Mouse (Mus musculus): ENCODE measurements around the gene Fkbp11. TPM values are rescaled to one million over a fixed set of nuclear protein-coding genes. Genes with fewer than 3 reads are reported as not detected.
A peak's percentile ranks its signal among the peaks of the same experiment; 100 is the strongest.

Gene Fkbp11
- polyA plus RNA-seq, 1 experiment from 2014 or later, result 0.41 TPM

- DNase-seq (ENCODE audit: low read depth, low spot score), result no peak
- ChIA-PET POLR2A (interaction anchor here (0.5 to 0.7 kb wide), 2 partner anchors 8 to 756 kb away, joined by 3 to 4 read pairs; no protein-coding TSS in a partner anchor), CTCF (interaction anchor here (1.2 to 1.3 kb wide), 2 partner anchors 14 kb away, joined by 3 to 5 read pairs; no protein-coding TSS in a partner anchor)
Measured at GRCm38 (mm10) chr15:98729791-98730545, 2.0 kb upstream of the Fkbp11 start.

DNA sequence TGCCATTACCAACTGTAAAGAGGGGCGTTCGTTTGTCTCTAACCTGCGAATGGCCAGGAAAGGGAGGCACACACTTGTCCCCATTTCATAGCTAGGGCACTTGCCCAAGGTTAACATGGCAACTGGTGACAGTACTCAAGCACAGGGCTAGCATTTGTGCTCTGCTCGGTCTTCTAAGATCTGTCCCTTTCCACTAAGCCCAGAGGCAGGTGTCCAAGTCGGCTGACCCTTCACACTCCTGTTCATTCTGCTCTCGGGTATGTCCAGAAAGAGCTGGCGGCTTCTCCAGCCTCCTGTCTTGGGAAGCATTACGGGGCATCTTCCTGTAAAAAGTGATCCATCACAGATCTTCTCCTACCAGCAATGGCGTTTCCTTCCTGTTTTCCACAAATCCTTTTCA is 368 bp upstream of the Fkbp11 start:
- no peak for DNase-seq (ENCODE audit: low read depth, low spot score)
- no peak for TF ChIP-seq CTCF (IDR thresholded peaks at IDR 0.05)
- in situ Hi-C loops (cut with MboI; ENCODE audit: low pct_unique_long_range_greater_than_20kb), result no loop called here
- no peak for ATAC-seq
- CTCF ChIA-PET, result no interaction called here
- no peaks in the 10 kb centered on the region for H3K27me3 ChIP-seq
- POLR2A ChIA-PET, result no interaction called here

More at GRCm38 (mm10) chr15:98729791-98730545, 2.0 kb upstream of the Fkbp11 start:
- no peak for ATAC-seq
- no peaks in the 10 kb centered on the region for H3K27me3 ChIP-seq
- in situ Hi-C loops (cut with MboI; ENCODE audit: low pct_unique_long_range_greater_than_20kb), result no loop called here
- TF ChIP-seq CTCF (IDR thresholded peaks at IDR 0.05), result no peak

GRCm38 (mm10) chr15:98726746-98727145 is 1.3 kb downstream of the Fkbp11 start:
- no peak for TF ChIP-seq CTCF (IDR thresholded peaks at IDR 0.05)
- DNase-seq (ENCODE audit: low read depth, low spot score) (no peak), ATAC-seq (no peak)
- ChIA-PET CTCF (interaction anchor here (1.4 kb wide), 1 partner anchor 12 kb away, joined by 4 read pairs; no protein-coding TSS in a partner anchor), POLR2A (no interaction called here)
- H3K27me3 ChIP-seq, result no peaks in the 10 kb centered on the region
- in situ Hi-C loops (cut with MboI; ENCODE audit: low pct_unique_long_range_greater_than_20kb), result no loop called here

DNA sequence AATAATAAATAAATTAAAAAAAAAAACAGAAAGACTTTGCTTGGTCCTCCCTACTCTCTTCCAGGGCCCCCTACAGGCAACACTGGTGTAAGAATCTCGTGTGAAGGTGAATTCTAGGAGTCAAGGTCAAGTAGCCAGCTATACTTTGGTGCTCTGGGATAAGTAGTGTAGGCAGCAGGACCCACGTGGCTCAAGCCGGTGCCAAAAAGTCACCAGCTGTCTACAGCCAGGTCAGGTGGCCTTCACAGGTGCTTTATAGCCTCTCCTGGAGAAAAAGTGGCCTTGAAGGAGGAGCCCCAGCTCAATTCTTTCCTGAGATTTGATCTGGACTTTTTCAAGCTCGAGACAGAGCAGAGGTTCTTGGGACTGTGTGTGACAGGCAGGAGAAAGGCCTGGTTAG is 1.9 kb downstream of the Fkbp11 start:
- no peaks in the 10 kb centered on the region for H3K27me3 ChIP-seq
- no peak for TF ChIP-seq CTCF (IDR thresholded peaks at IDR 0.05)
- no peak for DNase-seq (ENCODE audit: low read depth, low spot score)
- in situ Hi-C loops (cut with MboI; ENCODE audit: low pct_unique_long_range_greater_than_20kb), result no loop called here
- ChIA-PET POLR2A (no interaction called here), CTCF (no interaction called here)
- ATAC-seq, result no peak

GRCm38 (mm10) chr15:98724441-98724840 is 3.6 kb downstream of the Fkbp11 start:
- TF ChIP-seq CTCF (IDR thresholded peaks at IDR 0.05), result no peak
- in situ Hi-C loops (cut with MboI; ENCODE audit: low pct_unique_long_range_greater_than_20kb), result no loop called here
- no peaks in the 10 kb centered on the region for H3K27me3 ChIP-seq
- no peak for ATAC-seq
- ChIA-PET CTCF (interaction anchor here (1.0 to 1.6 kb wide), 2 partner anchors 9 to 11 kb away, joined by 3 to 4 read pairs; no protein-coding TSS in a partner anchor), POLR2A (interaction anchor here (1.2 kb wide), 1 partner anchor 9 kb away, joined by 4 read pairs; no protein-coding TSS in a partner anchor)
- no peak for DNase-seq (ENCODE audit: low read depth, low spot score)

GRCm38 (mm10) chr15:98722854-98723253 is 5.1 kb downstream of the Fkbp11 start:
- POLR2A ChIA-PET, result interaction anchor here (0.6 kb wide), 2 partner anchors 8 to 41 kb away, joined by 3 read pairs; no protein-coding TSS in a partner anchor
- no peak for TF ChIP-seq CTCF (IDR thresholded peaks at IDR 0.05)
- DNase-seq (ENCODE audit: low read depth, low spot score) (no peak), ATAC-seq (no peak)
- CTCF ChIA-PET, result interaction anchor here (1.7 kb wide), 1 partner anchor 11 kb away, joined by 6 read pairs; no protein-coding TSS in a partner anchor
- H3K27me3 ChIP-seq, result no peaks in the 10 kb centered on the region
- in situ Hi-C loops (cut with MboI; ENCODE audit: low pct_unique_long_range_greater_than_20kb), result no loop called here

DNA sequence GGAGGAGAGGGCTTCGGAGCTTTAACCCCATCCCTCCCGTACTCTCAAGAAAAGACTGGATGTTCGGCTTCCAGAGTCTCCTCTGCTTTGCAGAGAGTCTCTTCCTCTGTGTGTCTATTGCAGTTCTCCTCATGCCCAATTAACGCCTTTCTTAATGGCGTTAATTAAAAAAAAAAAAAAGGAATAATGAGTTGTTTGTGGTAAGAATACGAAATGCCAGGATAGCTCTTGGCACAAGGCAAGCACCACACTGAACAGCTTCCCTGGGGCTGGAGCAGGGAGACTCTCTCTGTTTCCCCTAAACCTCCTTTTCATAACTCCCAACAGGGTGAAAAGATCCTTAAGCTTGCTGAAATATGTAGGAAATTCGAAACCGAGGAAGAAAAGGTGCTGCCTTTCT is 5.8 kb downstream of the Fkbp11 start:
- no peak for ATAC-seq
- CTCF ChIA-PET, result interaction anchor here (1.7 kb wide), 1 partner anchor 11 kb away, joined by 6 read pairs; no protein-coding TSS in a partner anchor
- no peak for TF ChIP-seq CTCF (IDR thresholded peaks at IDR 0.05)

GRCm38 (mm10) chr15:98717301-98717700 is 10.7 kb downstream of the Fkbp11 start:
- H3K27me3 ChIP-seq, result no peaks in the 10 kb centered on the region
- no peak for TF ChIP-seq CTCF (IDR thresholded peaks at IDR 0.05)
- ATAC-seq, result no peak
- no peak for DNase-seq (ENCODE audit: low read depth, low spot score)
- POLR2A ChIA-PET, result no interaction called here
- CTCF ChIA-PET, result no interaction called here
- in situ Hi-C loops (cut with MboI; ENCODE audit: low pct_unique_long_range_greater_than_20kb), result no loop called here

More for the DNA sequence above, 5.8 kb downstream of the Fkbp11 start:
- no peaks in the 10 kb centered on the region for H3K27me3 ChIP-seq
- POLR2A ChIA-PET, result interaction anchor here (0.6 to 1.0 kb wide), 3 partner anchors 8 to 42 kb away, joined by 3 read pairs; no protein-coding TSS in a partner anchor
- no peak for DNase-seq (ENCODE audit: low read depth, low spot score)
- in situ Hi-C loops (cut with MboI; ENCODE audit: low pct_unique_long_range_greater_than_20kb), result no loop called here

DNA sequence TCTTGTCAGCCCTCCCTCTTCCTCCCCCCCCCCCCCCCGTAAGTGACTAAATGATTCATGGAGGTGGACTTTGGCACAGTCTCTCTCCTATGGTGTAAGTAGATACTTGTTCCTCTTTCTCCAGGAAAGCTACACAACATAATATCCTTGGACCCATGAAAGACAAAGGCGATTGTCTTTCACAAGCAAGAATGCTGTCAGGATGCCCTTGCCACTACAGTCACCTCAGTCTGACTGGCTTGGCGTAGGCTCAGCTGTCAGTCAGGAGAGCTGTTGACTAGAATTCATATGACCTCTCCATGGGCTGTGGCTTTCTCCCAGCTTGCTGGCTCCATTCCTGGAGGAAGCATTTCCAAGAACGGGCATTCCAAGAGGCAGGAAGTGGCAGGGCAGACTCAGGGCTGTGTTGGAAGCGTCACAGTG is 13.8 kb downstream of the Fkbp11 start:
- ATAC-seq (no peak), DNase-seq (ENCODE audit: low read depth, low spot score) (no peak)
- CTCF ChIA-PET, result interaction anchor here (0.9 to 2.0 kb wide), 5 partner anchors 10 to 85 kb away, joined by 3 to 5 read pairs (median 3); partner anchors contain the start of gene Wnt1

DNA sequence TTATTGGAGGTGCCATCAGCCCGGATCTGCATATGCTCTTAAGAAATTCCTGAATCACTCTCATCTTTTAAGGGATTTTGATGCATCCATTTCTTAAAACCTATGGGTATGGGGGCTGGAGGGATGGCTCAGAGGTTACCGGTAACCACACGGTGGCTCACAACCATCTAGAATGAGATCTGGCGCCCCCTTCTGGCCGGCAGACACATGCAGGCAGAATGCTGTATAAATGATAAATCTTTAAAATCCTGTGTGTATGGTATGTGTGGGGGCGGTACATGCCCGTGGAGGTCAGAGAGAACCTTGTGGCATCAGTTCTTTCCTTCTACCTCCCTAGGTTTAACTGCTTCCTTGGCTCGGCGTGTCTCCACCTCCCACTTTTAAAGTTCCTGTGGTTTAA is 17.6 kb downstream of the Fkbp11 start:
- in situ Hi-C loops (cut with MboI; ENCODE audit: low pct_unique_long_range_greater_than_20kb), result no loop called here
- TF ChIP-seq CTCF (IDR thresholded peaks at IDR 0.05), result peak; percentile 93
- ATAC-seq (peak; percentile 44), DNase-seq (ENCODE audit: low read depth, low spot score) (no peak)
- POLR2A ChIA-PET, result no interaction called here
- CTCF ChIA-PET, result no interaction called here
- H3K27me3 ChIP-seq, result no peaks in the 10 kb centered on the region

More for the DNA sequence above, 13.8 kb downstream of the Fkbp11 start:
- H3K27me3 ChIP-seq, result no peaks in the 10 kb centered on the region
- TF ChIP-seq CTCF (IDR thresholded peaks at IDR 0.05), result no peak
- in situ Hi-C loops (cut with MboI; ENCODE audit: low pct_unique_long_range_greater_than_20kb), result no loop called here
- POLR2A ChIA-PET, result no interaction called here

All from Patski (cell line).